Mouse (Mus musculus) spleen, postnatal 4 days (tissue): ENCODE results near the gene Pigk.
A peak's percentile ranks its signal among the peaks of the same experiment; 100 is the strongest.
"Not testable (repeated sequence)": the region's sequence is repeated elsewhere in the genome, so short reads cannot be mapped to it uniquely, and the experiment has no call there.

Source experiments
- DNase-seq, 2 experiments: peaks; one replicate each; pipeline ENCODE4 v3.0.0; 2022; ENCODE audit warnings: low spot score in 2 of 2

Gene Pigk

DNA sequence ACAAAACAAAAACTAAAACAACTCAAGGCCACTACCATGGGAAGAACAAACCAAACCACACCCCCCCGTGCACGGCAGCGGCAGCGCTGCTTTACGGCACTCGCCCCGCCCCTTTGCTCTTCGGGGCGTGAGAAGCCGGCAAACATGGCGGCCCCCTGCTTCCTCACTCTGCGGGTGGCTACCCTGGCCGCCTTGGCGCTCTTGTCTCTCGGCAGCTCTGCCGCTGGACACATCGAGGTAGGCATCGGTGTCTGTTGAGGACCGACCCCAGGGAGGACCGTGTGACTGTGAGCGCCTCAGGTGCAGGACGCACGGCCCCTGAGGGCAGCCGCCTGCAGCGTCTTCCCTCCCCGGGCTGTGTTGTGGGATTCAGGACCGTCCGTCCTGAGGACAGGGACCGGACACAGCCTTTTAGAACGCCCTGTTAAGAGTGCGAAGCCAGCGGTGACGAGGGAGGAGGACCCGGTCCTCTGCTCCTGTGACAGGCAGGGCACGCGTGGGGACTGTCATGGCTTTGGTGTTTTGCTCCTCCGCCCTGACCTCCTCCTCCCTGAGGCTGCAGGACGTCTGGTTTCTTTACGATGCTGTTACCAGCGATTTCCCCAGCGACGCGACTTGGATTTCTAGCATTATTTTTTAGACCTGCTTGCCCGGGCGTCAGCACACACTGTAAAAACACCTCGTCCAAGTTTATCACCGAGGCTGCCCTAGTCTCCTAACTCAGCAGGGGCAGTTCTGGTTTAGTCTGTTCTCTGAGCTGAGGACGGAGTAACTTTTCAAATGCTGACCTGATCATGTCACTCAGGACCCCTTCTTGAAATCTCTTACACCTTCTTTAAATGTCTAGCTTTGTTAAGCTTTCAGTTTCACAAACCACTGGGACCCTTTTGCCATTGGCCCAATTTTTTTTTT lies at the start of gene Pigk:
Pigk (plus strand) TSS at position 110 of the 912 bp plus-strand sequence.
- DNase-seq: peak; percentile 91 to 97

DNA sequence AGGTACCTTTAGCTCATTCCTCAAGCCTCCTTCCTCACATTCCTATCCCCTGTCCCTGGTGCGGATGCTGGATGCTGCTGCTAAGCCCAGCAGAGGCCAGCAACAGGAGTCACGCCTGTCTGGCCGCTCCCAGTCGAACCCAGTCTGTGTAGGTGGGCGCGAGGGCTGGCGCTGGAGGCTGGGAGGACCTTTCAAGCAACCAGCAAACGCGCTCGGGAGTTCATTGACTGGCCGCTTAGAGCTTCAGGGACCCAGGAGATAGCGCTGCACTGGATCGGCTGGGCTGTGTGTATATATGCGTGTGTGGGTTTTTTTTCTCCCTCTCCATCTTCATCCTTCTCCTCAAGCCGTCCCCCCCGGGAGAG lies 46.9 kb upstream of the Pigk start:
- DNase-seq: no peak

DNA sequence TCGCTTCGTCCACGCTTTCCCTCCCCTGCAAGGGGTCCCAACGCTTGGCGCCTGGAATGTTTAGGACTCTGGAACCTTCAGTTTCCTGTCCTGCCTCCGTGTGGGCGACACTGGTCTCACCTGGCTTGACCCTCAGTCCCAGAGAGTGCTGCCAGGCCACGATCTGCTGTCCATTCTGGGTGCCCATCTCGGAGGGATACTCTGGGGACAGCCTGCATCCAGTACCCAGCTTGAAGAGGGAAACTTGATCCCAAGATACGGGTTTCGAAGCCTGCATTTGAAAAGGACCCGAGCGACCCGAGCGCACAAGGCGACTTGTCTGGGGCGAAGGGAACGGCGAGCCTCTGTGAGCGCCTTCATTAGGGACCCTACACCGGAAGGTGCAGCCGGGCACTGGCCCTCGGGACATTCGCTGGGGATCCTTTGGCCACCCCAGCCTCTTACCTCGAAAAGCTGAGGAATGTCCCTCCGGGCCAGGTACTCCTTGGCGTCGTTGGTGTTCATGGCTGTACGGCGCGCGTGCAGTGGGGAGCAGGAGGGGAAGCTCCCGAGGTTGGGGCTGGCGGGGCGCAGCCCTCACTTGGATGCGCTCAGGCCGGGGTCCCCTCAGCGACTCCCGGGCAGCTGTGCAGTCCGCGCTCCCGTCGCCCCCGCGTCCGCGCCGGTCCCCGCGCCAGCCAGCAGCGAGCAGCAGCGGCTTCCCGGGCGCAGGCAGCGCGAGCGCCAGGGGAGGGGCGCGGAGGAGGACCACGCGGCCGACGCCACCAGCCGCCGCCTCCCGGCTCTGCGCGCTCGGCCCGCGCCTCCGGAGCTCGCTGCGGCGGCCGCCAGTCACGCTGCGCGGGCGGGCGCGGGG lies 46.3 kb upstream of the Pigk start:
- no peak for DNase-seq

GRCm38 (mm10) chr3:152668239-152668638 lies 45.7 kb upstream of the Pigk start, which contains the start of gene Ak5:
Gene Ak5, minus strand, starts transcription at chr3:152668360.
- no peak for DNase-seq

GRCm38 (mm10) chr3:152668793-152669192 lies 45.1 kb upstream of the Pigk start:
- DNase-seq: no peak

DNA sequence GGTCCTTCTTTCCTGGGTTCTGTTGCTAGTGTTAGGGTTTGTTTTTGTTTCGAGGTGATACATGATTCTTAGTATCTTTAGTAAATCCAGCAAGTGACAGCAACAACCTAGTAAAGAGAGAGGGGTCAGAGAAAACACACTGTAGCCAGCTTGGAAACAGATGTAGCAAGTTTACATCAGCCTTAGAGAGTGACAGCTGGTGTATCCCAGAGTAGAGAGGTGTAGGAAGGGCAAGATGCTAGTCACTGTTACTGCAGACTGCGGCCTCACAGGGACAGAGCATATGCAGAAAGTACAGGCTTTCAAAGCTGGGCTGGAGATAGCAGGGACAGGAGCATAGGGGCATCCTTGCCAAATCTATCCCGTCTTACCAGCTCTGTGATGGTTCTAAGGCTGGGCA lies 44.1 kb upstream of the Pigk start:
- no peak for DNase-seq

DNA sequence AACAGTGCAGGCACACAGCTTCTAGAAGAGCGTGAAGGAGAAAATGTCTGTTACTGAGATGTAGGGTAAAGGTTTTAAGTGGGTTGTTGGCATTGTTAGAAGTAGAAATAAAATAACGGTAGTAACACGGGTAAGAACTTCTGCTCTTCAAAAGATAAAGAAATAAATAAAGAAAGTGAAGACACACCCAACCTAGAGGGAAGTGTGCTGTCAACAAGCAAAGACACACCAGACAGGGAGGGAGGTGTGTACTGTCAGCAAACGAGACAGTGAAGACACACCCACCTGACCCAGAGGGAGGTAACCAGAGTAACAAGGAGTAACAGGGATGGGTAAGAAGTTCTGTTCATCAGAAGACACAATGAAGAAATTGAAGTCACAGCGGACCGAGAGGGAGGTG lies 39.2 kb upstream of the Pigk start:
- DNase-seq: no peak

- peak in 1 of 2 experiments; percentile 36 for DNase-seq
Observed at GRCm38 (mm10) chr3:152688532-152688931, 25.4 kb upstream of the Pigk start.

GRCm38 (mm10) chr3:152689105-152689504 lies 24.8 kb upstream of the Pigk start:
- peak in 1 of 2 experiments; percentile 38 for DNase-seq

- peak in 1 of 2 experiments; percentile 18 for DNase-seq
Observed at GRCm38 (mm10) chr3:152694950-152695349, 18.9 kb upstream of the Pigk start.

DNA sequence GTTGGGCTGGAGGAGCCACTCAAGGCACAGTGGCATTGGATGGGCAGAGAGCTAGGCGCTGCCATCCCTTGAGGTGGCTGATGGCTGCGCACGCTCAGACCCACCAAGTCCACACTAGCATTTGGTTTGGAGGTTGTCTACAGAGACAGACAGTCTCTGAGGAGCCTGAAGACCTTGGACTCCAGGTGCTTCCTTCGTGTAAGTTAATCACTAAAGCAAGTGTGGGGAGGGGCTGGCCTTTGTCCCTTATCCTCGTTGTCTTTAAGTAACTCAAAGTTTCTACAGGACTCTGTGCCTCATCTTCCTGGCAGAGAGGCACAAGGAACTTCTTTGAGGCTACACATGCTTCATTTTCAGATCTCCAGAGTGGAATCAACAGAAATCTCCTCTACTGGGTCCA lies 15.9 kb upstream of the Pigk start:
- peak in 1 of 2 experiments; percentile 34 for DNase-seq

DNA sequence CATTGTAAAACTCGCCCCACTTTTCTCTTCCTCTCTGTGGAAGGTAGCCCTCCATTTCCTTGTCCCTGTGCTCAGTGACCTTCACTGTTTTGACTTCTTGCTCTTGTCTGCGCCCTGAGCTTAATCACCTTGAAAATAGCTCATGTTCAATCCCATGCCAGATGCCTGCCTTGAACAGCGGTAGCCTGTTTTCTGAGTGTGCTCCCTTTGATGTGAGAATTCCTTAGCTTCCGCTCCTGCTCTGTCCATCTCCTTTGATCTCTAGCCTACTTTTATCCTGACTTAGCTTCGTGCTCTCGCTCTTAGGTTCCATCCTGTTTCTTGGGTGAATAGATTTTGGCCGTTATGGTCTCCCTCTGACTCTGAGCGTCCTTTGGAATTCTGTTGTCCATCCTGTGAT lies 14.6 kb upstream of the Pigk start:
- peak in 1 of 2 experiments; percentile 13 for DNase-seq

DNA sequence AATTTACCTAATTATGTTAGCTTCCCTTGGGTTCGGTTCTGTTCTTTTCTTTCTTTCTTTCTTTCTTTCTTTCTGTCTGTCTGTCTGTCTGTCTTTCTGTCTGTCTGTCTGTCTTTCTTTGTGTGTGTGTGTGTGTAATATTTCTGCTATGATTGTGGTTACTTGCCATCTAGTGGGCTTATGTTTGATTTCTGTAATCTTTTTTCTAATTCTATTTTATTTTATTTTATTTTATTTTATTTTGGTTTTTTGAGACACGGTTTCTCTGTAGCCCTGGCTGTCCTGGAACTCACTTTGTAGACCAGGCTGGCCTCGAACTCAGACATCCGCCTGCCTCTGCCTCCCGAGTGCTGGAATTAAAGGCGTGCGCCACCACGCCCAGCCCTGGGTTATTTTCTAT lies 12.4 kb upstream of the Pigk start:
- DNase-seq: not testable (repeated sequence)

GRCm38 (mm10) chr3:152702274-152702843 lies 11.5 kb upstream of the Pigk start:
- DNase-seq: peak in 1 of 2 experiments; percentile 39

GRCm38 (mm10) chr3:152705826-152706225 lies 8.1 kb upstream of the Pigk start:
- peak in 1 of 2 experiments; percentile 54 for DNase-seq

- peak in 1 of 2 experiments; percentile 13 for DNase-seq
Observed at GRCm38 (mm10) chr3:152706901-152707300, 7.0 kb upstream of the Pigk start.

DNA sequence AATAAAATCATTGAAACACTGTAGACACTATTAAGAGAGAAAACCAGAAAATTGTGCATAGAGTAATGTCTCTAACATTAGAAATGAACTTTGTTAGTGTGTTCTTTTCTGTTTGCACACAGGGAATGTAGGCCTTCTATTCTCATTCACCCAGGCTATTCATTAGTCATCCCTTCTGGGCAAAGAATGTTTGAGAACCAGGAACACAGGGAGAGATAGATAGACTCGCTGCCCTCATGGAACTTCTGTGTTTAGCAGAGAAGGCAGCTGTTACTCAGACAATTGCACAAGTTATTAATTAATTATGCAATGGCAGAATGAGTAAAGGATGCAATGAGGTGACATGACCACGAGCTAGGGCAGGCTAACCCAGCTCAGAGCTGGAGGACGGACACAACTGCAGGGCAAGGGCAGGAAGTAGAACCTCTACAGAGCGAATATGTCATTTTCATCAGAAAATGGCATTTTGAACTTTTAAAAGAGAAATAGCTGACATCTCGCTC lies 6.5 kb upstream of the Pigk start:
- DNase-seq: peak in 1 of 2 experiments; percentile 14

- DNase-seq: peak in 1 of 2 experiments; percentile 19
Observed at GRCm38 (mm10) chr3:152709936-152710335, 4.0 kb upstream of the Pigk start.

GRCm38 (mm10) chr3:152712957-152713356 lies 943 bp upstream of the Pigk start:
- no peak for DNase-seq

DNA sequence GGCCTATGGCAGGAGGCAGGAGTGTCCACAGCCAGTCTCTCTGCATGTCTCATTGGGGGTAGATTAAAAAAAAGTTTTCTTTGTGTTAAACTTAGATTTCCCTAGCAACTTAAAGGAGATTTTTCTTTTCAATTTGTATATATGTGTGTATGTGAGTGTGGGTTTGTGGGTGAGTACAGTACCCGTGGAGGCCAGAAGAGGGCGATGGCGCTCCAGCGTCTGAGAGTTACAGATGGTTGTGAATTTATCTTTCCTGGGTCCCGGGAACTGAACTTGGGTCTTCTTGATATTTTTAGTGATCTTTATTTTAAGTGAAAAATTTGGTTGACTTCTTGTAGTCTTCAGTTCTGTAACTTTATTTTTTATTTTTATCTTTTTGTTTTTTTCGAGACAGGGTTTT lies 7.4 kb downstream of the Pigk start:
- DNase-seq: no peak

- DNase-seq: no peak
Observed at GRCm38 (mm10) chr3:152722836-152723235, 8.9 kb downstream of the Pigk start.

GRCm38 (mm10) chr3:152724446-152724845 lies 10.5 kb downstream of the Pigk start:
- no peak for DNase-seq
